15 mouse cellular contexts compared by ENCODE assay signal in genomic region chr2:155299563-155299962, GRCm38 (mm10). TPM values are rescaled to one million over a fixed set of nuclear protein-coding genes. Genes with fewer than 3 reads are reported as not detected.
A peak's percentile ranks its signal among the peaks of the same experiment; 100 is the strongest.
DNase-seq lines count a peak whose midpoint lies in the region; ATAC-seq lines count a peak whose summit lies in the region.
"Had no signal": no experiment of that assay in that cellular context is flagged by ENCODE, and none has a peak within 500 bp of the region (broad histone marks: within the 10 kb centered on the region; RNA-seq: fewer than 3 reads in every experiment).

No protein-coding gene starts in this region.

- H3K36me3 ChIP-seq in heart, embryonic 16.5 days (ENCODE audit: control insufficient read depth, insufficient read depth), result peaks cover 25% of the 10 kb centered on the region
- peaks cover 71% of the 10 kb centered on the region for H3K36me3 ChIP-seq in forebrain, embryonic 10.5 days (replicated peaks)

- no peak overlapping the region for H3K9ac ChIP-seq in heart, embryonic 16.5 days (ENCODE audit: low read length)
- H3K9ac ChIP-seq: limb, embryonic 15.5 days had no signal

- H3K9me3 ChIP-seq in heart, embryonic 16.5 days (replicated peaks; ENCODE audit: control insufficient read depth, low read length), result no peaks in the 10 kb centered on the region
- no peaks in the 10 kb centered on the region for H3K9me3 ChIP-seq in forebrain, embryonic 10.5 days
- H3K9me3 ChIP-seq: G1E; limb, embryonic 15.5 days had no signal

- no peak overlapping the region for H3K4me3 ChIP-seq in heart, embryonic 16.5 days (ENCODE audit: low read length)
- H3K4me3 ChIP-seq in forebrain, embryonic 10.5 days, result no peak overlapping the region
- H3K4me3 ChIP-seq: limb, embryonic 15.5 days had no signal

- peak; percentile 66 for DNase-seq in gastrocnemius, adult 18-20 months (ENCODE audit: low spot score)
- no peak for DNase-seq in gastrocnemius, postnatal 10 days
- peak; percentile 46 for DNase-seq in brain, adult 2 months (ENCODE audit: low read depth, low spot score)
- peak; percentile 63 for DNase-seq in lung, postnatal 36 days
- DNase-seq in frontal cortex, postnatal 10 days (ENCODE audit: low spot score in 2 of 2), result no peak
- DNase-seq in layer of hippocampus, postnatal 14 days (ENCODE audit: low spot score in 2 of 2), result no peak
- DNase-seq in forebrain, embryonic 10.5 days (ENCODE audit: extremely low spot score, low spot score), result no peak
- DNase-seq: right cerebral cortex, postnatal 25 days; thymus, adult 18-20 months had no signal

- H3K27ac ChIP-seq in heart, embryonic 16.5 days (ENCODE audit: low read length), result peak overlapping the region; percentile 86
- no peak overlapping the region for H3K27ac ChIP-seq in forebrain, embryonic 10.5 days
- H3K27ac ChIP-seq: kidney, postnatal 0 days; limb, embryonic 15.5 days had no signal

- peak; percentile 73 for ATAC-seq in heart, embryonic 16.5 days (replicated peaks; ENCODE audit: extremely low read depth, insufficient read depth, low FRiP score)
- ATAC-seq: activated CD4-positive, CD25-positive, alpha-beta regulatory T cell, adult 4 months; hindbrain, embryonic 16.5 days had no signal

- no peaks in the 10 kb centered on the region for H3K27me3 ChIP-seq in heart, embryonic 16.5 days (ENCODE audit: control insufficient read depth, insufficient read depth, low read length)
- no peaks in the 10 kb centered on the region for H3K27me3 ChIP-seq in forebrain, embryonic 10.5 days (ENCODE audit: poor library complexity, severe bottlenecking)
- H3K27me3 ChIP-seq: limb, embryonic 15.5 days had no signal

- H3K4me2 ChIP-seq in heart, embryonic 16.5 days (ENCODE audit: low read depth, low read length), result peak overlapping the region; percentile 27; the same call in 1 of the 2 replicates
- H3K4me2 ChIP-seq: limb, embryonic 15.5 days had no signal

- peaks cover 7% of the 10 kb centered on the region for H3K4me1 ChIP-seq in heart, embryonic 16.5 days (ENCODE audit: control insufficient read depth, insufficient read depth, low read length)
- H3K4me1 ChIP-seq in forebrain, embryonic 10.5 days, result no peaks in the 10 kb centered on the region
- H3K4me1 ChIP-seq: limb, embryonic 15.5 days had no signal

- WGBS in heart, embryonic 16.5 days, result 43% methylated on average over 4 of the region's 4 CpGs
- WGBS in forebrain, embryonic 10.5 days, result 88% methylated on average over 4 of the region's 4 CpGs

RNA-seq across cellular contexts. Expression of gene Map1lc3a, which starts 23.5 kb away (rescaled TPM):
- 100 to 1,000 TPM; 233 to 274 TPM for total RNA-seq in gastrocnemius, adult 18-20 months (2021)
- 100 to 1,000 TPM; 165 to 183 TPM for total RNA-seq in gastrocnemius, postnatal 10 days (2021)
- 427 and 460 TPM in 2 replicates for polyA plus RNA-seq in heart, embryonic 16.5 days (2015; fragmentation: Nextera tagmentation; extraction: Ambion mirVana)
- 100 to 1,000 TPM; 359 to 363 TPM for total RNA-seq in layer of hippocampus, postnatal 14 days (2021)
- 87.1 TPM in 2 replicates for polyA plus RNA-seq in forebrain, embryonic 10.5 days (2016; fragmentation: Nextera tagmentation; extraction: Ambion mirVana)

RNA-seq across cellular contexts. Expression of gene Pigu, which starts 57.7 kb away (rescaled TPM):
- 10 to 100 TPM; 22.4 to 25.1 TPM for total RNA-seq in gastrocnemius, adult 18-20 months (2021)
- total RNA-seq in gastrocnemius, postnatal 10 days (2021), result 10 to 100 TPM; 27.1 to 27.5 TPM
- polyA plus RNA-seq in heart, embryonic 16.5 days (2015; fragmentation: Nextera tagmentation; extraction: Ambion mirVana), result 56.5 and 59.2 TPM in 2 replicates
- 10 to 100 TPM; 22.5 to 23.5 TPM for total RNA-seq in layer of hippocampus, postnatal 14 days (2021)
- polyA plus RNA-seq in forebrain, embryonic 10.5 days (2016; fragmentation: Nextera tagmentation; extraction: Ambion mirVana), result 52.6 and 56.5 TPM in 2 replicates

Comparison
In these comparisons a context has a peak if more than half of its experiments do, and no peak if none do; other contexts are left out.
1. DNase-seq: peak in gastrocnemius, adult 18-20 months (single experiment), brain, adult 2 months (single experiment) and lung, postnatal 36 days (single experiment); none in gastrocnemius, postnatal 10 days (single experiment), frontal cortex, postnatal 10 days (0 of 2), layer of hippocampus, postnatal 14 days (0 of 2) and forebrain, embryonic 10.5 days (single experiment).